Mouse (Mus musculus): ENCODE results near the gene Capza1. TPM values are rescaled to one million over a fixed set of nuclear protein-coding genes. Genes with fewer than 3 reads are reported as not detected.

The Capza1 gene
- polyA plus RNA-seq, 1 experiment from 2014 or later = 99.4 TPM

GRCm38 (mm10) chr3:104783971-104784500 is 80.3 kb downstream of the Capza1 start:
- no peaks in the 10 kb centered on the region for H3K9me3 ChIP-seq (ENCODE audit: control insufficient read depth, low read length)
- no peak overlapping the region for H3K27ac ChIP-seq (replicated peaks)
- ATAC-seq (ENCODE audit: low FRiP score, low TSS enrichment) (no peak), DNase-seq (ENCODE audit: low spot score) (no peak)
- no peak overlapping the region for H3K4me3 ChIP-seq (ENCODE audit: low read depth, low read length)
- no peaks in the 10 kb centered on the region for H3K27me3 ChIP-seq (ENCODE audit: control insufficient read depth, insufficient read depth, low read length)
- WGBS = 57% methylated on average over 14 of the region's 14 CpGs
- no peaks in the 10 kb centered on the region for H3K36me3 ChIP-seq (ENCODE audit: control insufficient read depth, insufficient read depth, low read length)
- H3K4me2 ChIP-seq (replicated peaks; ENCODE audit: low read depth) = no peak overlapping the region
- H3K4me1 ChIP-seq (replicated peaks; ENCODE audit: control insufficient read depth, insufficient read depth) = peaks cover 7% of the 10 kb centered on the region; the same call in 1 of the 2 replicates
- TF ChIP-seq EP300 (optimal IDR thresholded peaks at IDR 0.05) = no peak
- TF ChIP-seq CTCF (IDR thresholded peaks at IDR 0.05; ENCODE audit: low read depth) = no peak
- H3K9ac ChIP-seq (ENCODE audit: low read length) = no peak overlapping the region

GRCm38 (mm10) chr3:104782061-104782681 is 82.1 kb downstream of the Capza1 start:
- Histone ChIP-seq H3K36me3 (ENCODE audit: control insufficient read depth, insufficient read depth, low read length) (no peaks in the 10 kb centered on the region), H3K27me3 (ENCODE audit: control insufficient read depth, insufficient read depth, low read length) (no peaks in the 10 kb centered on the region), H3K9ac (ENCODE audit: low read length) (no peak overlapping the region), H3K27ac (replicated peaks) (no peak overlapping the region), H3K4me1 (replicated peaks; ENCODE audit: control insufficient read depth, insufficient read depth) (peaks cover 4% of the 10 kb centered on the region; the same call in 1 of the 2 replicates), H3K4me3 (ENCODE audit: low read depth, low read length) (peak overlapping the region; percentile 52), H3K9me3 (ENCODE audit: control insufficient read depth, low read length) (no peaks in the 10 kb centered on the region), H3K4me2 (replicated peaks; ENCODE audit: low read depth) (peak overlapping the region; percentile 98)
- DNase-seq (ENCODE audit: low spot score) (peak; percentile 38), ATAC-seq (ENCODE audit: low FRiP score, low TSS enrichment) (no peak)
- 34% methylated on average over 12 of the region's 12 CpGs for WGBS
- TF ChIP-seq CTCF (IDR thresholded peaks at IDR 0.05; ENCODE audit: low read depth) (no peak), EP300 (optimal IDR thresholded peaks at IDR 0.05) (no peak)

- peak; percentile 26 for DNase-seq (ENCODE audit: low spot score)
- peak within 1 kb of the TSS; percentile 98 for H3K4me2 ChIP-seq (replicated peaks; ENCODE audit: low read depth)
These were observed 82.8 kb downstream of the Capza1 start, which contains the start of gene Fam19a3 for GRCm38 (mm10) chr3:104781471-104781903. Gene Fam19a3 (minus strand): TSS chr3:104781840.

GRCm38 (mm10) chr3:104780561-104781420 is 83.5 kb downstream of the Capza1 start, which contains the start of gene Ppm1j:
Gene Ppm1j (plus strand): TSS chr3:104781056.
- H3K9ac ChIP-seq (ENCODE audit: low read length) = peak within 1 kb of the TSS; percentile 65
- 2% methylated on average over 56 of the region's 56 CpGs for WGBS
- DNase-seq (ENCODE audit: low spot score) = peak; percentile 91
- H3K27me3 ChIP-seq (ENCODE audit: control insufficient read depth, insufficient read depth, low read length) = no peaks in the 10 kb centered on the region
- H3K9me3 ChIP-seq (ENCODE audit: control insufficient read depth, low read length) = no peaks in the 10 kb centered on the region
- peak; percentile 79 for ATAC-seq (ENCODE audit: low FRiP score, low TSS enrichment)
- peaks cover 4% of the 10 kb centered on the region; the same call in 1 of the 2 replicates for H3K4me1 ChIP-seq (replicated peaks; ENCODE audit: control insufficient read depth, insufficient read depth)
- no peak within 1 kb of the TSS for H3K27ac ChIP-seq (replicated peaks)
- H3K4me2 ChIP-seq (replicated peaks; ENCODE audit: low read depth) = peak within 1 kb of the TSS; percentile 98
- peak within 1 kb of the TSS; percentile 52 for H3K4me3 ChIP-seq (ENCODE audit: low read depth, low read length)
- no peak for TF ChIP-seq EP300 (optimal IDR thresholded peaks at IDR 0.05)
- no peak for TF ChIP-seq CTCF (IDR thresholded peaks at IDR 0.05; ENCODE audit: low read depth)
- H3K36me3 ChIP-seq (ENCODE audit: control insufficient read depth, insufficient read depth, low read length) = no peaks in the 10 kb centered on the region

More at GRCm38 (mm10) chr3:104781471-104781903, 82.8 kb downstream of the Capza1 start, which contains the start of gene Fam19a3:
- H3K4me1 ChIP-seq (replicated peaks; ENCODE audit: control insufficient read depth, insufficient read depth) = peaks cover 4% of the 10 kb centered on the region; the same call in 1 of the 2 replicates
- no peak within 1 kb of the TSS for H3K27ac ChIP-seq (replicated peaks)
- no peak for TF ChIP-seq CTCF (IDR thresholded peaks at IDR 0.05; ENCODE audit: low read depth)
- H3K27me3 ChIP-seq (ENCODE audit: control insufficient read depth, insufficient read depth, low read length) = no peaks in the 10 kb centered on the region
- H3K9me3 ChIP-seq (ENCODE audit: control insufficient read depth, low read length) = no peaks in the 10 kb centered on the region
- ATAC-seq (ENCODE audit: low FRiP score, low TSS enrichment) = 0 out of 2 replicates have a peak, but pooled peaks have one; percentile 8
- 2% methylated on average over 26 of the region's 26 CpGs for WGBS
- H3K4me3 ChIP-seq (ENCODE audit: low read depth, low read length) = peak within 1 kb of the TSS; percentile 52
- H3K9ac ChIP-seq (ENCODE audit: low read length) = peak within 1 kb of the TSS; percentile 65
- H3K36me3 ChIP-seq (ENCODE audit: control insufficient read depth, insufficient read depth, low read length) = no peaks in the 10 kb centered on the region

- H3K9me3 ChIP-seq (ENCODE audit: control insufficient read depth, low read length) = no peaks in the 10 kb centered on the region
- WGBS = 3% methylated on average over 7 of the region's 7 CpGs
- H3K9ac ChIP-seq (ENCODE audit: low read length) = no peak overlapping the region
- peak; percentile 63 for DNase-seq (ENCODE audit: low spot score)
- H3K4me2 ChIP-seq (replicated peaks; ENCODE audit: low read depth) = no peak overlapping the region
- H3K27me3 ChIP-seq (ENCODE audit: control insufficient read depth, insufficient read depth, low read length) = no peaks in the 10 kb centered on the region
- no peak overlapping the region for H3K4me3 ChIP-seq (ENCODE audit: low read depth, low read length)
- no peak overlapping the region for H3K27ac ChIP-seq (replicated peaks)
- peaks cover 4% of the 10 kb centered on the region; the same call in 1 of the 2 replicates for H3K4me1 ChIP-seq (replicated peaks; ENCODE audit: control insufficient read depth, insufficient read depth)
- no peaks in the 10 kb centered on the region for H3K36me3 ChIP-seq (ENCODE audit: control insufficient read depth, insufficient read depth, low read length)
- TF ChIP-seq EP300 (optimal IDR thresholded peaks at IDR 0.05) (no peak), CTCF (IDR thresholded peaks at IDR 0.05; ENCODE audit: low read depth) (peak; percentile 95)
- ATAC-seq (ENCODE audit: low FRiP score, low TSS enrichment) = no peak
These were observed 84.4 kb downstream of the Capza1 start for GRCm38 (mm10) chr3:104779949-104780348.
